Mouse (Mus musculus): ENCODE measurements around the gene Npm3.

- TF ChIP-seq CTCF (IDR thresholded peaks at IDR 0.05; ENCODE audit: insufficient read depth, low read depth, low read length) (no peak), POLR2A (IDR thresholded peaks at IDR 0.05; ENCODE audit: insufficient read depth, low read depth, low read length) (no peak)
These were observed 5.8 kb downstream of the Npm3 start for GRCm38 (mm10) chr19:45743619-45744018.

All from olfactory bulb, adult 2 months (tissue).